Mouse (Mus musculus): ENCODE data around the gene Camta1. TPM values are rescaled to one million over a fixed set of nuclear protein-coding genes. Genes with fewer than 3 reads are reported as not detected.

The Camta1 gene
- polyA plus RNA-seq, 1 experiment from 2014 or later = 150 TPM

GRCm38 (mm10) chr4:150962231-150962630, 899.4 kb downstream of the Camta1 start:
- H3K4me1 ChIP-seq (ENCODE audit: control insufficient read depth, insufficient read depth, low read length) = no peaks in the 10 kb centered on the region
- no peak for ATAC-seq (ENCODE audit: low FRiP score)
- H3K4me3 ChIP-seq (ENCODE audit: low read depth, low read length) = no peak overlapping the region
- whole genome bisulfite sequencing = 77% methylated on average over 6 of the region's 6 CpGs
- H3K27me3 ChIP-seq (ENCODE audit: control insufficient read depth, insufficient read depth, low read length) = no peaks in the 10 kb centered on the region
- H3K9me3 ChIP-seq (ENCODE audit: control insufficient read depth, low read length) = no peaks in the 10 kb centered on the region
- H3K27ac ChIP-seq (ENCODE audit: low read depth, low read length) = no peak overlapping the region
- H3K4me2 ChIP-seq = no peak overlapping the region
- no peak for DNase-seq (ENCODE audit: low spot score, missing footprints)
- H3K36me3 ChIP-seq (ENCODE audit: control insufficient read depth, insufficient read depth, low read length) = no peaks in the 10 kb centered on the region
- no peak overlapping the region for H3K9ac ChIP-seq (ENCODE audit: low read length)

DNA sequence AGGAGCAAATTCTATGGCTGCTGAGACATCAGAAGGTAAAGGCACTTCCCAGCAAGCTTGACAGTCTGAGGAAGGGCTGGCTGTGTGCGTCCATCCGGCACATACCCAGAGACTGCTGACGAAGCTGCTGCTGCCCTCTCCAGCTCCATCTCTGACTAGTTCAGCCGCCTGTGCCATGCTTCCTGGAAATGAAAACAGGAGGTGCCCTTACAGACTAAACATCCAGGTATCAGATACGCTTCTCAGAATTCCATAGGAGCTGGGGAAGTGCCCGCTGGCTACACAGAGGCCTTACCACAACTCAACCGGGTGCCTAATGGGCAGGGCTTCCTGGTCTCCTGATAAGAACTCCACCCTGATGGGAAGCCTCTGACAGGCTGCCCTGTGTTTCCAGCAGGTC, 903.1 kb downstream of the Camta1 start:
- DNase-seq (ENCODE audit: low spot score, missing footprints) = no peak
- Histone ChIP-seq H3K4me1 (ENCODE audit: control insufficient read depth, insufficient read depth, low read length) (no peaks in the 10 kb centered on the region), H3K4me2 (no peak overlapping the region), H3K27ac (ENCODE audit: low read depth, low read length) (no peak overlapping the region), H3K36me3 (ENCODE audit: control insufficient read depth, insufficient read depth, low read length) (no peaks in the 10 kb centered on the region), H3K27me3 (ENCODE audit: control insufficient read depth, insufficient read depth, low read length) (no peaks in the 10 kb centered on the region), H3K9me3 (ENCODE audit: control insufficient read depth, low read length) (no peaks in the 10 kb centered on the region), H3K4me3 (ENCODE audit: low read depth, low read length) (no peak overlapping the region), H3K9ac (ENCODE audit: low read length) (no peak overlapping the region; the same call in 1 of the 2 replicates)
- WGBS = 81% methylated on average over 7 of the region's 7 CpGs
- ATAC-seq (ENCODE audit: low FRiP score) = no peak

- no peaks in the 10 kb centered on the region for H3K4me1 ChIP-seq (ENCODE audit: control insufficient read depth, insufficient read depth, low read length)
- no peak overlapping the region for H3K27ac ChIP-seq (ENCODE audit: low read depth, low read length)
- DNase-seq (ENCODE audit: low spot score, missing footprints) = no peak
- no peak for ATAC-seq (ENCODE audit: low FRiP score)
- 71% methylated on average over 1 of the region's 1 CpGs for WGBS
- no peak overlapping the region for H3K9ac ChIP-seq (ENCODE audit: low read length)
- no peaks in the 10 kb centered on the region for H3K36me3 ChIP-seq (ENCODE audit: control insufficient read depth, insufficient read depth, low read length)
- H3K4me2 ChIP-seq = no peak overlapping the region
- no peaks in the 10 kb centered on the region for H3K27me3 ChIP-seq (ENCODE audit: control insufficient read depth, insufficient read depth, low read length)
- H3K4me3 ChIP-seq (ENCODE audit: low read depth, low read length) = no peak overlapping the region
- no peaks in the 10 kb centered on the region for H3K9me3 ChIP-seq (ENCODE audit: control insufficient read depth, low read length)
Measured at GRCm38 (mm10) chr4:150957106-150957458, 904.6 kb downstream of the Camta1 start.

GRCm38 (mm10) chr4:150956369-150957105, 905.1 kb downstream of the Camta1 start:
- Histone ChIP-seq H3K4me1 (ENCODE audit: control insufficient read depth, insufficient read depth, low read length) (no peaks in the 10 kb centered on the region), H3K9me3 (ENCODE audit: control insufficient read depth, low read length) (no peaks in the 10 kb centered on the region), H3K4me2 (no peak overlapping the region), H3K9ac (ENCODE audit: low read length) (no peak overlapping the region), H3K36me3 (ENCODE audit: control insufficient read depth, insufficient read depth, low read length) (no peaks in the 10 kb centered on the region), H3K27me3 (ENCODE audit: control insufficient read depth, insufficient read depth, low read length) (no peaks in the 10 kb centered on the region), H3K4me3 (ENCODE audit: low read depth, low read length) (no peak overlapping the region), H3K27ac (ENCODE audit: low read depth, low read length) (no peak overlapping the region)
- ATAC-seq (ENCODE audit: low FRiP score) (no peak), DNase-seq (ENCODE audit: low spot score, missing footprints) (no peak)
- WGBS = 76% methylated on average over 13 of the region's 13 CpGs

GRCm38 (mm10) chr4:150950972-150951371, 910.7 kb downstream of the Camta1 start:
- Histone ChIP-seq H3K36me3 (ENCODE audit: control insufficient read depth, insufficient read depth, low read length) (no peaks in the 10 kb centered on the region), H3K4me1 (ENCODE audit: control insufficient read depth, insufficient read depth, low read length) (no peaks in the 10 kb centered on the region), H3K9me3 (ENCODE audit: control insufficient read depth, low read length) (no peaks in the 10 kb centered on the region), H3K4me3 (ENCODE audit: low read depth, low read length) (no peak overlapping the region), H3K4me2 (no peak overlapping the region), H3K27me3 (ENCODE audit: control insufficient read depth, insufficient read depth, low read length) (no peaks in the 10 kb centered on the region), H3K27ac (ENCODE audit: low read depth, low read length) (no peak overlapping the region), H3K9ac (ENCODE audit: low read length) (no peak overlapping the region)
- ATAC-seq (ENCODE audit: low FRiP score) (no peak), DNase-seq (ENCODE audit: low spot score, missing footprints) (no peak)
- WGBS = 85% methylated on average over 10 of the region's 10 CpGs

DNA sequence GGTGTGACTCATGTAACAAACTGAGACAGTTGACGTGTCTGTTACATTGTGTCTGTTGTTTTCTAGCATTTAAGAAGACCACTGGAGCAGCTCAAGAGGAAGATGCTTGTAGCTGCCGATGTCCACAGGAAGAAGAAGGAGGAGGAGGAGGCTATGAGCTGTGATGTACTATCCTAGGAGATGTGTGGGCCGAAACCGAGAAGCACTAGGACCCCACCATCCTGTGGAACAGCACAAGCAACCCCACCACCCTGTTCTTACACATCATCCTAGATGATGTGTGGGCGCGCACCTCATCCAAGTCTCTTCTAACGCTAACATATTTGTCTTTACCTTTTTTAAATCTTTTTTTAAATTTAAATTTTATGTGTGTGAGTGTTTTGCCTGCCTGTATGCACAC, 917.0 kb downstream of the Camta1 start:
- Histone ChIP-seq H3K4me2 (no peak overlapping the region), H3K27me3 (ENCODE audit: control insufficient read depth, insufficient read depth, low read length) (no peaks in the 10 kb centered on the region), H3K9me3 (ENCODE audit: control insufficient read depth, low read length) (no peaks in the 10 kb centered on the region), H3K27ac (ENCODE audit: low read depth, low read length) (no peak overlapping the region), H3K4me1 (ENCODE audit: control insufficient read depth, insufficient read depth, low read length) (no peaks in the 10 kb centered on the region), H3K36me3 (ENCODE audit: control insufficient read depth, insufficient read depth, low read length) (no peaks in the 10 kb centered on the region), H3K4me3 (ENCODE audit: low read depth, low read length) (no peak overlapping the region), H3K9ac (ENCODE audit: low read length) (no peak overlapping the region)
- 94% methylated on average over 7 of the region's 7 CpGs for WGBS
- ATAC-seq (ENCODE audit: low FRiP score) (no peak), DNase-seq (ENCODE audit: low spot score, missing footprints) (no peak)

DNA sequence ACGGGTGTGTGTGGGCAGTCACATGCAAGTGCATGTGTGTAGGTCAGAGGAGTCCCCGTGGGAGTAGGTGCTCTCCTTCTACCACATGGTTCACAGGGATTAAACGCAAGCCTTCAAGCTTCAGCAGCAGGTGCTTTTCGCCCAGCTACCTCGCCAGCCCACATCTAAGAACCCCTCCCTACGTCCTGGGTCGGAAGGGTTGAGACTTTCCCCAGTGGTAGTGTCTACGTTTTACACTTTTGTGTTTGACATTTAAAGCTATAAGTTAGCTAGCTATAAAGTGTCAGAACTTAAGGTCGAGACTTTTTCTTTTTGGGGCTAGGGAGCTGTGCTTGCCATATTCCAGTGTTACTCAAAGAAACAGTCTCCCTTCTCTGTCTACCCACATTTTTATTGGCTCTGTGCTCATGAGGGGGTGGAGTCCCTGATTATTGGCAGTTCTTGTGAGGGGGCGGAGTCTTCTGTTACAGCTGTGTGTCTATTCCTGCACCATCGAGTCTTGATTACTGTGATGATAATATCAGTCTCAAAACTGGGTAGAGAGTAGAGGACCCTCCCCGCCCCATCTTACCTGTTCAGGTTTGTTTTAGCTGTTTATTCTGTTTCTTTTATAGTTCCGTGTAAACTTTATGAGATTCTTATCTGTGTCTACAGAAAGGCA, 921.6 kb downstream of the Camta1 start:
- 66% methylated on average over 13 of the region's 13 CpGs for WGBS
- H3K36me3 ChIP-seq (ENCODE audit: control insufficient read depth, insufficient read depth, low read length) = no peaks in the 10 kb centered on the region
- no peak for DNase-seq (ENCODE audit: low spot score, missing footprints)
- H3K27ac ChIP-seq (ENCODE audit: low read depth, low read length) = no peak overlapping the region
- no peaks in the 10 kb centered on the region for H3K4me1 ChIP-seq (ENCODE audit: control insufficient read depth, insufficient read depth, low read length)
- no peak overlapping the region for H3K4me3 ChIP-seq (ENCODE audit: low read depth, low read length)
- H3K4me2 ChIP-seq = no peak overlapping the region
- H3K27me3 ChIP-seq (ENCODE audit: control insufficient read depth, insufficient read depth, low read length) = no peaks in the 10 kb centered on the region
- H3K9ac ChIP-seq (ENCODE audit: low read length) = no peak overlapping the region
- ATAC-seq (ENCODE audit: low FRiP score) = no peak
- H3K9me3 ChIP-seq (ENCODE audit: control insufficient read depth, low read length) = no peaks in the 10 kb centered on the region

DNA sequence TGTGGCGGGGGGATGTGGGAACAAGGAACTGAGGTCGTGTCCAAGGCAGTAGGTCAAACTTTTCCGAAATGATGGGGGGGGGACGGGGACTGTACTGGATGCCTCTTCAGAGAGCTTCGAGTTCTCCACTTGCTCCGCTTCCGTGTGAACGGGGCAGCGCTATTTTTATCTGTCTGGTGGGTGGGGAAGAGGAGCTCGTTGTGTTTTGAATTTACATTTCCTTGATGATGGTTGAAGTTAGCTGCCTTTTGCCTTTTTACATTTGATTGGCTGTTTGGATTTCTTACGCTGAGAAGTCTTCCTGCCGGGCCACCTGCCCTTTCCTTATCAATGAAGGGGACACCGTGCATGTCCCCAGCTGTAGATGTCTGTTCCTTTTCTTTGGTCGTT, 923.6 kb downstream of the Camta1 start:
- 69% methylated on average over 14 of the region's 14 CpGs for WGBS
- no peaks in the 10 kb centered on the region for H3K36me3 ChIP-seq (ENCODE audit: control insufficient read depth, insufficient read depth, low read length)
- H3K9ac ChIP-seq (ENCODE audit: low read length) = no peak overlapping the region
- H3K4me1 ChIP-seq (ENCODE audit: control insufficient read depth, insufficient read depth, low read length) = no peaks in the 10 kb centered on the region
- H3K4me3 ChIP-seq (ENCODE audit: low read depth, low read length) = no peak overlapping the region
- no peak overlapping the region for H3K4me2 ChIP-seq
- H3K27me3 ChIP-seq (ENCODE audit: control insufficient read depth, insufficient read depth, low read length) = no peaks in the 10 kb centered on the region
- H3K9me3 ChIP-seq (ENCODE audit: control insufficient read depth, low read length) = no peaks in the 10 kb centered on the region
- ATAC-seq (ENCODE audit: low FRiP score) (no peak), DNase-seq (ENCODE audit: low spot score, missing footprints) (no peak)
- no peak overlapping the region for H3K27ac ChIP-seq (ENCODE audit: low read depth, low read length)

DNA sequence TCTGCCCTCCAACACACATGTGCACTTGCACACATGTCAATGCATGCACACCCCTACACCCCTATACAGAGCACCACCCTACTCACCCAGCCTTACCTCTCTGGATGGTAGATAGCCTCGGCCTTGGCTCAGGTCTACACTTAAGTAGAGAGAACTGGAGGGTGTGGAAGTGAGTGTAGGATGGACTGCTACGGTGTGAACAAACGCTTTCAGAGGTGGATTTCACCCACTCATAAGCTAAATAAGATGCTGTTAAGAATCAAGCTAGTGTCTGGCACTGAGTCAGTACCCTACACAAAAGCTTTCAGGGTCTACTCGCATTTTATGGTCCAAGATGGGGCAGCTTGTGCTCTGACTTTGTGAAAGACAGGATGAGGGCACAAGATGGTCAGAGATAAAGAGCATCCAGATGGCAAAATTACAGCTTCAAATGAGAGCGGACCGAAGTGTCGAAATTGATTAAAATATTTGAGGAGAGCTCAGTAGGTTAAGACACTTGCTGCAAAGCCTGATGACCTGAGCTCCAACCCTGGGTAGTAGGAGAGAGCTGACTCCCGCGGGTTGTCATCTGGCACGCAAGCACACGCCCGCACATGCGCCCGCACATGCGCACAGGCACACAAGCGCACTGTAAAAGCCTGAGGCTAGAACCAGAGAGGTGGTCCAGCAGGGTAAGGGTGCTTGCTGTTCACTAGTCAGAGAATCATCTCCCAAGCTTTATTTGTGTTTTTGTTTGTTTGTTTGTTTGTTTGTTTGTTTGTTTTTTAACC, 924.2 kb downstream of the Camta1 start:
- DNase-seq (ENCODE audit: low spot score, missing footprints) (no peak), ATAC-seq (ENCODE audit: low FRiP score) (no peak)
- no peaks in the 10 kb centered on the region for H3K4me1 ChIP-seq (ENCODE audit: control insufficient read depth, insufficient read depth, low read length)
- H3K9ac ChIP-seq (ENCODE audit: low read length) = no peak overlapping the region
- no peaks in the 10 kb centered on the region for H3K9me3 ChIP-seq (ENCODE audit: control insufficient read depth, low read length)
- H3K27ac ChIP-seq (ENCODE audit: low read depth, low read length) = no peak overlapping the region
- 75% methylated on average over 16 of the region's 16 CpGs for WGBS
- H3K4me3 ChIP-seq (ENCODE audit: low read depth, low read length) = no peak overlapping the region
- no peak overlapping the region; the same call in 1 of the 2 replicates for H3K4me2 ChIP-seq
- no peaks in the 10 kb centered on the region for H3K27me3 ChIP-seq (ENCODE audit: control insufficient read depth, insufficient read depth, low read length)
- H3K36me3 ChIP-seq (ENCODE audit: control insufficient read depth, insufficient read depth, low read length) = no peaks in the 10 kb centered on the region
